Mouse (Mus musculus): ENCODE data around the gene Vmn1r101. TPM values are rescaled to one million over a fixed set of nuclear protein-coding genes. Genes with fewer than 3 reads are reported as not detected.

The Vmn1r101 gene
- total RNA-seq (2023), result not detected

DNA sequence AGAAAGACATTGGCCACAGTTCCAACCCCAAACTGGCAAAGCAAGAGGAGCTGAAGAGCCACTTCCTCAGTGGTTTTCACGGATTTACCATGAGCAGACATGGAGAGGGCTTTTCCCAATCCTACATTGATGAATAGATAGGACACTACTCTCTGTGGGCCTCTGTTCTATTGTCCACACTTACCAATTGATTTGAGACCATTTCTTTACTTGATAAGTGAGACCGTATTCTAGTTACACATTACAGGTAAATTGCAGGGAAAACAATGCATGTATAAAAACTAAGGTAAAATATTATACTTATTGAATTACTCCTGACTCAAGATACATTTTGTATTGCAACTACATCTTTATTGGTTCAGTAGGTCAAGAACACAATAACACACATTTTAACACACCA, at the start of gene Vmn1r101:
TSS of gene Vmn1r101 (minus strand) at position 101 of the 400 bp plus-strand sequence.

DNA sequence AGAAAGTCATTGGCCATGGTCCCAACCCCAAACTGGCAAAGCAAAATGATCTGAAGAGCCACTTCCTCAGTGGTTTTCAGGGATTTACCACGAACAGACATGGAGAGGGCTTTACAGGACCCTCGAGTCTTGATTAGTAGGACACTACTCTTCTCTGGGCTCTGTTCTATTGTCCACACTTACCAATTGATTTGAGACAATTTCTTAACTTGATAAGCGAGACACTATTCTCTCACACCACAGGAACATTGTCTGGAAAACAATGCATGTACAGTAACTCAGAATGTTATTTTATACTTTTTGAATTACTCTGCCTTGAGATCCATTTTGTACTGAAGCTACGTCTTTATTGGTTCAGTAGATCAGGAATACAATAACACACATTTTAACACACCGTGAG, 32.4 kb upstream of the Vmn1r101 start, which contains the start of gene Gm10670:
TSS of gene Gm10670 (minus strand) at position 101 of the 400 bp plus-strand sequence.

DNA sequence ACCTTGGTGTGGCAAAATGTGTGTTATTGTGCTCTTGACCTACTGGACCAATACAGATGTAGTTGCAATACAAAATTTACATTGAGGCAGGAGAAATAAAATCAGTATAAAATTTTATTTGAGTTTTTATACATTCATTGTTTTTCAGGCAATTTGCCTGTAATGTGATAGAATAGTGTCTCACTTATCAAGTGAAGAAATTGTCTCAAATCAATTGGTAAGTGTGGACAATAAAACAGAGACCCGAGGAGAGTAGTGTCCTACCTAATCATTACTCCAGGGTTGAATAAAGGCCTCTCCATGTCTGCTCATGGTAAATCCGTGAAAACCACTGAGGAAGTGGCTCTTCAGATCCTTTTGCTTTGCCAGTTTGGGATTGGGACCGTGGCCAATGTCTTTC, 24.8 kb downstream of the Vmn1r101 start, which contains the start of gene Vmn1r100:
TSS of gene Vmn1r100 (plus strand) at position 301 of the 400 bp plus-strand sequence.

Other genes with a start within 250 kb of the Vmn1r101 start
- gene Vmn1r95, start 248.9 kb downstream of the Vmn1r101 start, total RNA-seq (2023), result not detected
- not detected for gene Gm6164, start 237.0 kb downstream of the Vmn1r101 start, total RNA-seq (2023)
- not detected for gene Gm4498, start 208.8 kb downstream of the Vmn1r101 start, total RNA-seq (2023)
- not detected for gene Gm5890, start 179.8 kb downstream of the Vmn1r101 start, total RNA-seq (2023)
- not detected for gene Gm4133, start 108.5 kb downstream of the Vmn1r101 start, total RNA-seq (2023)
- gene Gm5728, start 67.2 kb downstream of the Vmn1r101 start, total RNA-seq (2023), result not detected
- not detected for gene Vmn1r100, start 24.7 kb downstream of the Vmn1r101 start, total RNA-seq (2023)
- not detected for gene Gm10670, start 32.3 kb upstream of the Vmn1r101 start, total RNA-seq (2023)
- not detected for gene Vmn1r103, start 67.9 kb upstream of the Vmn1r101 start, total RNA-seq (2023)
- gene Vmn1r104, start 91.2 kb upstream of the Vmn1r101 start, total RNA-seq (2023), result not detected
- gene Gm5726, start 103.2 kb upstream of the Vmn1r101 start, total RNA-seq (2023), result not detected
- not detected for gene Gm4141, start 133.6 kb upstream of the Vmn1r101 start, total RNA-seq (2023)
- gene Gm4513, start 156.4 kb upstream of the Vmn1r101 start, total RNA-seq (2023), result not detected
- gene Vmn1r107, start 226.3 kb upstream of the Vmn1r101 start, total RNA-seq (2023), result not detected